Mouse (Mus musculus) CH12.LX (cell line): ENCODE data around the gene Trim16. TPM values are rescaled to one million over a fixed set of nuclear protein-coding genes. Genes with fewer than 3 reads are reported as not detected.

Source experiments
- DNase-seq: peaks from one replicate; pipeline ENCODE4 v3.0.0-alpha.2; 2013; ENCODE audit errors: extremely low read depth
- H3K27ac ChIP-seq: 2 replicates; pipeline ENCODE4 v1.5.1; 2012; ENCODE audit warnings: low read depth, mild to moderate bottlenecking, control low read depth, moderate library complexity; ENCODE audit not compliant: insufficient read depth
- H3K27me3 ChIP-seq: replicated peaks from 2 replicates; pipeline ENCODE3; 2012; ENCODE audit warnings: inconsistent platforms
- H3K36me3 ChIP-seq, 2 experiments: replicated peaks in 1 of 2; 2 replicates each; pipeline versions ENCODE3 to v1.6.1; 2012; ENCODE audit warnings: inconsistent platforms in 1 of 2, low read length in 1 of 2, mild to moderate bottlenecking in 1 of 2, mixed read lengths in 1 of 2, moderate library complexity in 1 of 2; ENCODE audit not compliant: control insufficient read depth in 1 of 2, insufficient read depth in 1 of 2
- H3K4me1 ChIP-seq, 2 experiments: 2 replicates each; pipeline ENCODE4 v1.6.1; 2012; ENCODE audit warnings: inconsistent platforms in 1 of 2, moderate library complexity in 1 of 2; ENCODE audit not compliant: insufficient read depth in 2 of 2, control insufficient read depth in 1 of 2
- H3K4me2 ChIP-seq: 2 replicates; pipeline ENCODE4 v1.6.1; 2012; ENCODE audit warnings: low read depth, mild to moderate bottlenecking, control low read depth; ENCODE audit not compliant: poor library complexity, insufficient read depth, severe bottlenecking
- H3K4me3 ChIP-seq, 3 experiments: fragments of 150-350 bp in 1 of 3; sonication (generic) in 1 of 3; replicated peaks in 1 of 3; 2 replicates each; pipeline versions ENCODE3 to v1.5.1; 2011 to 2012; ENCODE audit warnings: low read depth in 2 of 3, low read length in 2 of 3, mild to moderate bottlenecking in 2 of 3, moderate library complexity in 2 of 3, control low read depth in 1 of 3, improper control_type of control experiment in 1 of 3, inconsistent platforms in 1 of 3, mixed read lengths in 1 of 3; ENCODE audit not compliant: poor library complexity in 1 of 3
- H3K79me2 ChIP-seq: replicated peaks from 2 replicates; pipeline ENCODE4 v1.6.1; 2012; ENCODE audit warnings: mild to moderate bottlenecking, moderate library complexity; ENCODE audit not compliant: control insufficient read depth, poor library complexity, insufficient read depth, severe bottlenecking; ENCODE audit errors: extremely low read depth
- H3K9ac ChIP-seq: 2 replicates; pipeline ENCODE4 v1.6.1; 2012; ENCODE audit warnings: low read depth, mild to moderate bottlenecking, control low read depth, moderate library complexity; ENCODE audit not compliant: insufficient read depth
- H3K9me3 ChIP-seq: replicated peaks from 2 replicates; pipeline ENCODE3; 2012; ENCODE audit warnings: low read length, inconsistent platforms, mixed read lengths
- CHD1 ChIP-seq: IDR thresholded peaks from 2 replicates; pipeline ENCODE4 v1.6.1; 2012; ENCODE audit warnings: low read depth, low read length, improper control_type of control experiment, inconsistent platforms
- CTCF ChIP-seq, 2 experiments: IDR thresholded peaks in 1 of 2; conservative IDR thresholded peaks in 1 of 2; 2 replicates each; pipeline ENCODE4 v1.5.1; 2011 to 2012; ENCODE audit warnings: low read depth in 2 of 2, low read length in 2 of 2, improper control_type of control experiment in 1 of 2, inconsistent platforms in 1 of 2, mild to moderate bottlenecking in 1 of 2, moderate library complexity in 1 of 2
- E2F4 ChIP-seq: IDR thresholded peaks from 2 replicates; pipeline ENCODE4 v1.6.1; 2011; ENCODE audit warnings: low read depth, low read length, improper control_type of control experiment; ENCODE audit not compliant: insufficient replicate concordance
- EP300 ChIP-seq: IDR thresholded peaks from 2 replicates; pipeline ENCODE4 v1.6.1; 2011; ENCODE audit warnings: low read length, improper control_type of control experiment
- IRF4 ChIP-seq: IDR thresholded peaks from 2 replicates; pipeline ENCODE4 v1.6.1; 2014; ENCODE audit warnings: low read depth, mild to moderate bottlenecking, inconsistent platforms, low read length, improper control_type of control experiment
- JUND ChIP-seq: conservative IDR thresholded peaks from 2 replicates; pipeline ENCODE4 v1.6.1; 2011; ENCODE audit warnings: low read depth, low read length, improper control_type of control experiment
- MAX ChIP-seq: IDR thresholded peaks from 2 replicates; pipeline ENCODE4 v1.6.1; 2011; ENCODE audit warnings: low read length, improper control_type of control experiment
- MEF2A ChIP-seq: IDR thresholded peaks from 2 replicates; pipeline ENCODE4 v1.6.1; 2014; ENCODE audit warnings: low read depth, mild to moderate bottlenecking, inconsistent platforms, low read length, improper control_type of control experiment, borderline replicate concordance
- MXI1 ChIP-seq: IDR thresholded peaks from 2 replicates; pipeline ENCODE4 v1.6.1; 2011; ENCODE audit warnings: mild to moderate bottlenecking, low read depth, low read length, improper control_type of control experiment
- NELFE ChIP-seq: IDR thresholded peaks from 2 replicates; pipeline ENCODE4 v1.6.1; 2011; ENCODE audit warnings: low read depth, low read length, improper control_type of control experiment
- NRF1 ChIP-seq: IDR thresholded peaks from 2 replicates; pipeline ENCODE4 v1.6.1; 2014; ENCODE audit warnings: low read depth, mild to moderate bottlenecking, inconsistent platforms, low read length, improper control_type of control experiment, moderate library complexity
- POLR2A ChIP-seq: IDR thresholded peaks from 2 replicates; pipeline ENCODE4 v1.6.1; 2011; ENCODE audit warnings: low read depth, mild to moderate bottlenecking, improper control_type of control experiment, low read length
- RAD21 ChIP-seq: IDR thresholded peaks from 2 replicates; pipeline ENCODE4 v1.6.1; 2011; ENCODE audit warnings: low read depth, mild to moderate bottlenecking, low read length, improper control_type of control experiment, moderate library complexity
- RCOR1 ChIP-seq: conservative IDR thresholded peaks from 2 replicates; pipeline ENCODE4 v1.6.1; 2012; ENCODE audit warnings: low read depth, mild to moderate bottlenecking, inconsistent platforms, low read length, improper control_type of control experiment
- SMC3 ChIP-seq: IDR thresholded peaks from 2 replicates; pipeline ENCODE4 v1.6.1; 2011; ENCODE audit warnings: low read depth, low read length, improper control_type of control experiment
- TCF12 ChIP-seq: IDR thresholded peaks from 2 replicates; pipeline ENCODE4 v1.6.1; 2014; ENCODE audit warnings: low read depth, mild to moderate bottlenecking, inconsistent platforms, low read length, improper control_type of control experiment
- UBTF ChIP-seq: IDR thresholded peaks from 2 replicates; pipeline ENCODE4 v1.6.1; 2012; ENCODE audit warnings: low read depth, mild to moderate bottlenecking, inconsistent platforms, low read length, improper control_type of control experiment, moderate library complexity
- USF1 ChIP-seq: IDR thresholded peaks from 2 replicates; pipeline ENCODE4 v1.6.1; 2014; ENCODE audit warnings: low read depth, mild to moderate bottlenecking, inconsistent platforms, low read length, improper control_type of control experiment
- ZC3H11A ChIP-seq: IDR thresholded peaks from 2 replicates; pipeline ENCODE4 v1.6.1; 2012; ENCODE audit warnings: low read depth, mild to moderate bottlenecking, inconsistent platforms, low read length, improper control_type of control experiment
- ZKSCAN1 ChIP-seq: IDR thresholded peaks from 2 replicates; pipeline ENCODE4 v1.6.1; 2012; ENCODE audit warnings: low read depth, inconsistent platforms, low read length, improper control_type of control experiment, borderline replicate concordance
- ZNF384 ChIP-seq: IDR thresholded peaks from 2 replicates; pipeline ENCODE4 v1.6.1; 2012; ENCODE audit warnings: low read depth, low read length, improper control_type of control experiment, inconsistent platforms
- dilution Hi-C: fragments of 300-500 bp; cut with MboI; formaldehyde crosslinking; loops from 2 replicates; pipeline ENCODE4 v1.14.3; 2020; ENCODE audit warnings: low sequenced_read_pairs; ENCODE audit not compliant: extremely low pct_unique_long_range_greater_than_20kb, extremely low pct_ligation_motif_present
- in situ Hi-C: fragments of 300-500 bp; cut with MboI; formaldehyde crosslinking; loops from 3 replicates; pipeline ENCODE4 v1.14.3; 2019; ENCODE audit warnings: low sequenced_read_pairs, low pct_ligation_motif_present, low pct_unique_long_range_greater_than_20kb, mixed read lengths
- polyA plus RNA-seq: library from polyadenylated mRNA; unstranded; fragments of >175 nt; gene quantifications from 2 replicates; pipeline ENCODE4 v1.2.1, GENCODE M21; 2012; ENCODE audit warnings: low read depth; ENCODE audit not compliant: insufficient read length
- total RNA-seq, 2 experiments: library from RNA; depleted of rRNA; stranded (reverse); fragments of 300-350 nt in 1 of 2; fragments of >200 nt in 1 of 2; gene quantifications; 2 replicates each; pipeline ENCODE4 v1.2.3; 2012 to 2014

Gene Trim16
- total and polyA plus RNA-seq, 3 experiments: not detected

DNA sequence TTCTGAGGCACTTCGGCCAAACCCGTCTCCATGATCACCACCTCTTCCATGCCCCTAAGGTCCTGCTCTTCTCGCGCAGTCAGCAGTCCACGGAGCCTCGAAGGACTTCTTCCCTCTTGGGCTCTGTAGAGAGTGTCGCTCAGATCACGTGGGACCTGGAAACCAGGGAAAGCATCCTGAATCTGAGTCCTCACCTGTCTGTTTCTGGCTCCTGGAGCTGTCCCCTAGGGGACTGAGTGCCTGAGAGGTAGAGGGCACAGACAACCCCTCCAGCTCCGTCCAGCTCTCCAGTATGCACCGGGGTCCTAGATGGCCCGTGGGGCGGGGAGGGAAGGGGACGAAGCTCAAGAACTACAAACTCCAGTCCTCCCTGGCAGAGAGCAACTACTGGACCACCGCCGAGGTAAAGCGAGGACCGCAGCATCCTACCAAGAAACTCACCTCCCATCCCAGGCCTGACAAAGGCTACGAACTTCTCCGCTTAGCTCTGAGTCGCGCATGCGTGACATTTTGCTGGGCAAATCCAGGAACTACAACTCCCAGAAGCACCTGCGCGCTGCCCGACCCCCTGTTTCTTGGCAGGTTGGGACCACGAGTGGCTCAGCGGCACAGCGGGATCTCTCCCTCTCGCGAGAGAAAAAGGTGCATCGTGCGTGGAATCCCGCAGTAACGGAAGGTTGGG is 31.0 kb upstream of the Trim16 start, which contains the start of gene Zfp286:
Gene Zfp286, minus strand, starts transcription at position 528 of the 682 bp plus-strand sequence.
- H3K9me3 ChIP-seq: no peaks in the 10 kb centered on the region
- no peaks in the 10 kb centered on the region for H3K4me1 ChIP-seq
- in situ Hi-C loops: no loop called here
- TF ChIP-seq SMC3: no peak
- TF ChIP-seq POLR2A: no peak
- TF ChIP-seq ZNF384: no peak
- TF ChIP-seq TCF12: no peak
- TF ChIP-seq CHD1: no peak
- TF ChIP-seq NRF1: no peak
- TF ChIP-seq NELFE: no peak
- no peak for TF ChIP-seq USF1
- no peak for TF ChIP-seq UBTF
- TF ChIP-seq IRF4: no peak
- no peak for TF ChIP-seq RAD21
- no peak for TF ChIP-seq EP300
- no peak for TF ChIP-seq MXI1
- no peak for TF ChIP-seq CTCF (conservative IDR thresholded peaks at IDR 0.05 in 1 of 2, IDR thresholded peaks at IDR 0.05 in 1 of 2; ENCODE audit: low read depth in 2 of 2, low read length in 2 of 2)
- no peak for TF ChIP-seq E2F4
- no peak for TF ChIP-seq MAX
- no peaks in the 10 kb centered on the region for H3K27me3 ChIP-seq
- DNase-seq: no peak
- no peak within 1 kb of the TSS for H3K9ac ChIP-seq
- H3K36me3 ChIP-seq: no peaks in the 10 kb centered on the region
- dilution Hi-C loops: no loop called here
- no peak within 1 kb of the TSS for H3K27ac ChIP-seq
- no peak within 1 kb of the TSS for H3K4me3 ChIP-seq
- H3K4me2 ChIP-seq: no peak within 1 kb of the TSS
- no peaks in the 10 kb centered on the region for H3K79me2 ChIP-seq

DNA sequence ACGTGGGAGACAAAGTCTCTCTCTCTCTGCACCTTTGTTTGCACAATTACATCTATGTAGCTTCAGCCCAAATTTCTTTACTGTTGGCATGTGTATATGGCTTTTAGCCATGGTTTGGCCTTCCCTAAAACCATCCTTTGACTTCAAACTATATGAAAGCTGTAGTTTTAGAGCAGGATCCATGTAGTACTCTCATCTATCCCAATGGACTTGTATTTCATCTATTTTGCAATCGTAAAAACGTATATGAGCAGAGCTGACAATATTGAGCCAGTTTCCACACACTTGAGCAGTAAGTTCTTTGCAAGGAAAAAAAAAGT is 30.5 kb upstream of the Trim16 start:
- Histone ChIP-seq H3K36me3 (no peaks in the 10 kb centered on the region), H3K27ac (no peak overlapping the region), H3K9ac (no peak overlapping the region), H3K4me3 (no peak overlapping the region), H3K4me1 (no peaks in the 10 kb centered on the region), H3K27me3 (no peaks in the 10 kb centered on the region)
- in situ Hi-C loops: no loop called here
- TF ChIP-seq RCOR1 (no peak), MEF2A (no peak), ZKSCAN1 (no peak), UBTF (no peak), JUND (no peak), ZC3H11A (no peak), EP300 (no peak)
- TF ChIP-seq, all 38 proteins: peak for 0
- Histone ChIP-seq H3K79me2 (no peaks in the 10 kb centered on the region), H3K4me2 (no peak overlapping the region), H3K9me3 (no peaks in the 10 kb centered on the region)
- DNase-seq: no peak
- dilution Hi-C loops: no loop called here
